Mouse (Mus musculus) right cerebral cortex, postnatal 36 days (tissue): Measurements from ENCODE around the gene Olfr1423.
"Not testable (repeated sequence)": the region's sequence is repeated elsewhere in the genome, so short reads cannot be mapped to it uniquely, and the experiment has no call there.

Experiments used
- DNase-seq, 2 experiments: peaks; one replicate each; pipeline ENCODE4 v3.0.0; 2022; ENCODE audit warnings: low spot score in 2 of 2, mixed read lengths in 1 of 2

The Olfr1423 gene

GRCm38 (mm10) chr19:12007105-12007931, 33.8 kb downstream of the Olfr1423 start:
- no peak for DNase-seq

DNA sequence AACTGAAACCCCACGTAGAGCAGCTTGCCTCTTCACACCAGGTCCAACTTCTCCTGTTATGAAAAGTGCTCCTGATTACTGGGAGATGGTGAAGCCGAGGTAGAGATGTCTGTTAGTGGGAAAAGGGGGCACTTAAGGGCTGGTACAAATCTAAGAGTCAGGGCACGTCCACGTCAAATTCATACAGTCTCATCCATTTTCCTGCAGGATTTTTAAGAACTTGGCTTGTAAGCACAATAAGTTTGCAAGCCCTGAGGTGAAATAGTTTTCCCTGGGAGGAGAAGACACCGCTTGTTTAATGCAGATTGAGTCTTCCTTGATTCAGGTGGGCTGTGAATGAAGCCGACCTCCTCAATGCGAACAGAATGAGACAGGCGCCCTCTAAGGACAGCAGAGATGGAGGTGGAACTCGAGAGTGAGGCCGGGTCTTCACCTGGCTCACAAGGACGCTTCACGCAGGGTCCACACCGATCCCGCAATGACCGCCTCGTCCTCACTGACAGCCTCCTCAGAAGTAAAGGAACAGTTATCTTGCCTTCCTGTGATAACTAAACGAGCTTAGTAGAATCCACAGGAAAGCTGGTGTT, 34.7 kb downstream of the Olfr1423 start:
- no peak for DNase-seq

DNA sequence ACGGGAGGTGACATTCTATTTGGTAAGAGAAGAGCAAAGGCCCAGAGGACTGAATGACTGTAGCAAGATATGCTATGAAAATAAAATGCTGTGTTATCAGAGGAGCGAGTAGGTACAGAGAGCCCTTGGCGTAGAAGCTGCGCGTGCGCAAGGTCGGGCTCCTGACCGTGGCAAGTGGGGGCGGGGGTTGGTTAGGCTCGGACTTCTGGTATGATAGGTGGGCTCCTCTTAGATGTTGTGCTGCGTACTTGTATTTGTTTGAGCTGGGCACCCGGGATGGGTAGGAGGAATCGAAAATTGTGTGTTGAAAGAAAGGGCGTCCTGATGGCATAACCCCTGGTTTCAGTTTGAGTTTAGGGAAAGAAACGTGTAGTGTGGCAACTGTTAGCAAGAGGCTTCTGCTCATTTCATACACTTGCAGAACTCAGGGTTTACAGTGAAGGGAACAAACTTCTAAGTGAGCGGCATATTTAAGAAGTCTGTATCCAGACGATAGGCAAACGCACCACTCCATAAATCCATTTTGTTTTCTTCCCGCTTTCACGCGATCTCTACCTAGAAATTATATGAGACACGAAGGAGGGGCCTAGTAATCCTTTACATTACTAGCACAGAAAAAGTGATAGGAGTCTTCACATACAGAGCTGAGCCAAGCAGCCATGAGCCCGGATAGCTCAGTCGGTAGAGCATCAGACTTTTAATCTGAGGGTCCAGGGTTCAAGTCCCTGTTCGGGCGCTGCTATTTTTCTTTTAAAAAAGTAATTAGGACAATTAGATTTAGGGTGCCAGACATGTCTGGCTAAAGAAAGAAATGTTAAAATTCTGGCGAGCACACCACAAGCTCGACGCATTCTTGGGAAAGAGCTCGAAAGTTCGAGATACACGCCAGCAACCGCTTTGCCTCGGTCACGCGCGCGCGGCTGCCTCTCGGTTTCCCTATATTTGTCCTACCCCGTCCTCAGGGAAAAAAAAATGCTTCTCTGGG, 35.4 kb downstream of the Olfr1423 start:
- peak; percentile 68 to 85 for DNase-seq

GRCm38 (mm10) chr19:12004216-12005008, 36.7 kb downstream of the Olfr1423 start:
- peak in 1 of 2 experiments; percentile 53 for DNase-seq

DNA sequence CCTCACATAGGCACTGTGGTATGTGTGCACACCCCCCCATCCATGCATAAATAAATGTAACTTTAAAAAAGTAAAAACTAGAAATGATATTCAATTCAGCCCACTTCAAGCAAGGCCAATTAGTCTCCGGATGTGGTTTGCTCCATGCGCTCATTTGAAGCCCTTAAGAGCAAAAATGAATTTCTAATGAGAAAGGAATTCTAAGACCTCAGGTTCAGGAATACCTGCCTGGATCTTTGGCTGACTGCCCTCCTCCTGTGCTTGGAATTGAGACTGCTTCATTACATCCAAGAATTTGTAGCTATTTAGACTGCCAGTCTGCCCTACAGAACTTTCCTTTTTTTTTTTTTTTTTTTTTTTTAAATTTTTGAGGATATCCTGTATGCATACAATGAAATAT, 37.5 kb downstream of the Olfr1423 start:
- no peak for DNase-seq

- no peak for DNase-seq
Measured at GRCm38 (mm10) chr19:12002791-12003190, 38.3 kb downstream of the Olfr1423 start.

DNA sequence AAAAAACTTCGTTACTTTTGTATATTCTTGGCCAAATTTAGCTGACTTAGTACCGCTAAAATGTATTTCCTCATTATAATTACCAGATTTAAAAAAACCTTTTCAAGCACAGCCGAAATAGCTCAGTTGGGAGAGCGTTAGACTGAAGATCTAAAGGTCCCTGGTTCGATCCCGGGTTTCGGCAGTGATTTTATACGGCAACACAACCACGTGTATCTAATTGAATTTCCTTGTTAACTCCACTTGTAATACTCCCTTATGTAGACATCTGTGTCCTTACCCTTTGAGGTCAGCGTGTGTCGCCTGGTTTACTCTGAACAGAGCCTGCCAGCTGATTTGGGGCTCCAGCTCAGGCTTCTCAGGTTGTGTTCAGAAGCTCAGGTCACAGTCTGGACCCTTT, 39.0 kb downstream of the Olfr1423 start:
- DNase-seq, result peak in 1 of 2 experiments; percentile 39

GRCm38 (mm10) chr19:12001686-12002085, 39.4 kb downstream of the Olfr1423 start:
- DNase-seq, result no peak

DNA sequence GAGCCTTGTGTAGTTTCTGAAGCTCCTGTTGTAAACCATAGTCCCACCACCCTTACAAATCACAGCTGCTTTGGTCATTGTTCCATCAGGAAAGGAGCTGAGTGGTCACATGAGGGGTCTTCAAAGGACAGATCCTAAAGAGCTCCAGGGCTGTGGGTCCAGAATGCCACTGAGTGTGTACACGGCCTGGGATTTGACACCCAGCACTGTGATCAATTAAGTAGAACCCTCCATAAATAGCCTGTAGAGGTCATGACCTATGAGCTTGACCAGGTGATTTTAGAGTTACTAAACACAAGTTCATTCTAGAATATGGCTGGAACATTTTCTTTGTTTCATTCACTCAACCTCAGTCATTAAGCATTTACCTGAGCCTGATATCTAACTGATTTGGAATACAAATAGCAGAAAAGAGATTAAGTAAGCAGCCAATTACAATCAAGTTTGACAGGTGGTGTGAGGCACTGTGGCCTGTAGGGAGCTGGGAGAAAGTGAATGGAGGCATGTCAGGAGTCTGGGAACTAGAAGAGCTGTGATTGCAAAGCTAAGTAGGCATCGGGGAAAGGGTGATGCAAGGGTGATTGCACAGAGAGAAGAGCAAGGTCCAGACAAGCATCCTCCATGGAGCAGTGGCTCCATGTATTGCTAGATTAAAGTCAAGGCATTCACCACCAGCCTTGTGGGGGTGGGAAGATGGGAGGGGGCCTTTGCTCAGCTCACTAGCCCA, 45.2 kb downstream of the Olfr1423 start:
- no peak for DNase-seq

- DNase-seq, result no peak
Measured at GRCm38 (mm10) chr19:11994703-11995431, 46.2 kb downstream of the Olfr1423 start.

DNA sequence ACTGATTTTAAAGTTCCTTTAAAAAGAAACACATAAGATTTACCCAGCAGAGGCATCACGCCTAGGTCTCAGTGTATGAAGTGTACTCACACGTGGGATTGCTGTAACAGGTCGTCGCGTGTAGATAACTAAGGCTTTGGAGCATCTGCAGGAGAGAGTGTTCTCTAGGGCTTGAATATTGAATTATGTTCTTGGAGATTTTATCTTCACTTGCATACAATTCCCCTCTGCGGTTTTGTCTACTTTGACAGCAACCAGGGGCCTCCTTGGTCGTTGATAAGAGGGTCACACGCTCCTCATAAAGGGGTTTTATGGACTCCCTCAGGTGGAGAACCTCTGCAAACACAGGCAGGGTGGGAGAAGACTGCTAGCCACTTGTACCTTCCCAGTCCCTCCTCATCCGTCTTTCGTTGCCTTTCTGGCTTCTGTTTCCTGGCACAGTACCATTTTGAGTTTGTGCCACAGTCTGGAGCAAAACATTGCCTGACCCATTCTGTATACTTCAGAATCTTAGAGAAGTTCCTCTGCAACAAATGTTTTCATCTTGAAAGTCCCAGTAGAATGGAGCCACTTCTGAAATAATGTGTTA, 48.6 kb downstream of the Olfr1423 start:
- no peak for DNase-seq

DNA sequence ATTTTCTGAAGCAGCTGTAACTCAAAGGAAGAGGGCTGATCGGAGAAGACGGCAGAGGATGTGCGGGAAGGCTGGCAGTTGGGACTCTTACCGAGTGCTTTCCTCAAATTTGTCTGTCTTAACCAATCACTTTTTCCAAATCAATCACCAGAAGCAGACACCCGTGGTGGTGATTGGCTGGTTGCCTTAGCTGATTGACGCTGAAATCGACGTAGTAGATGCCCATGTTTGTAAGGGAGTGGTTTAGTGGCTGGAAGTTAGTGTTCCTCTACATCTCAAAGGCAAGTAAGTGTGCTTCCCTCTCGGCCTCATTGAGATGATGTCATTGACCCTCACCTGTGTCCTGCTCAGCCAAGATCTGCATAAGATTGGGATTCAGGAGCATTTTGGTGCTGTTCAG, 49.1 kb downstream of the Olfr1423 start:
- no peak for DNase-seq

- DNase-seq, result no peak
Measured at GRCm38 (mm10) chr19:11989334-11989733, 51.8 kb downstream of the Olfr1423 start.

GRCm38 (mm10) chr19:11987841-11988240, 53.3 kb downstream of the Olfr1423 start:
- no peak for DNase-seq

- DNase-seq, result not testable (repeated sequence)
Measured at GRCm38 (mm10) chr19:11984614-11985013, 56.5 kb downstream of the Olfr1423 start.
